Comparison of ENCODE assay signal across 11 mouse cellular contexts in genomic region chr16:37945031-37945796, GRCm38 (mm10). TPM values are rescaled to one million over a fixed set of nuclear protein-coding genes. Genes with fewer than 3 reads are reported as not detected.
DNase-seq lines count a peak whose midpoint lies in the region; ATAC-seq lines count a peak whose summit lies in the region.
"Had no signal": no experiment of that assay in that cellular context is flagged by ENCODE, and none has a peak within 500 bp of the region (broad histone marks: within the 10 kb centered on the region; RNA-seq: fewer than 3 reads in every experiment).

No protein-coding gene starts in this region.

- H3K9ac ChIP-seq in lung, embryonic 16.5 days (ENCODE audit: low read length): no peak overlapping the region
- H3K9ac ChIP-seq: stomach, embryonic 15.5 days had no signal

- intact Hi-C loops in left cerebral cortex, postnatal 4 days (cut with DNase I): no loop called here

- H3K9me3 ChIP-seq in lung, embryonic 16.5 days (ENCODE audit: control insufficient read depth, low read length): no peaks in the 10 kb centered on the region
- H3K9me3 ChIP-seq: stomach, embryonic 15.5 days had no signal

- no peak overlapping the region for H3K4me2 ChIP-seq in lung, embryonic 16.5 days (ENCODE audit: low read depth, low read length)
- H3K4me2 ChIP-seq: stomach, embryonic 15.5 days had no signal

- no peak overlapping the region for H3K4me3 ChIP-seq in lung, embryonic 16.5 days (ENCODE audit: low read length)
- H3K4me3 ChIP-seq: stomach, embryonic 15.5 days had no signal

- no peak for ATAC-seq in lung, embryonic 16.5 days (ENCODE audit: low read depth)

- H3K27ac ChIP-seq in lung, embryonic 16.5 days (ENCODE audit: low read length): peak overlapping the region; percentile 19; the same call in 1 of the 2 replicates
- H3K27ac ChIP-seq: kidney, postnatal 0 days; stomach, embryonic 15.5 days had no signal

- peak; percentile 60 to 76 for DNase-seq in cerebellum, postnatal 10 days
- DNase-seq in cerebellum, adult 11 months: no peak
- DNase-seq in lung, postnatal 36 days: no peak
- peak; percentile 53 for DNase-seq in fibroblast of lung, adult 2 months (ENCODE audit: low read depth)
- DNase-seq in left cerebral cortex, postnatal 4 days: peak; percentile 78
- DNase-seq in B cell, adult 2 months: no peak
- no peak for DNase-seq in kidney, adult 18-20 months
- DNase-seq: liver had no signal

- H3K36me3 ChIP-seq in lung, embryonic 16.5 days (ENCODE audit: control insufficient read depth, insufficient read depth, low read length): no peaks in the 10 kb centered on the region
- H3K36me3 ChIP-seq: stomach, embryonic 15.5 days had no signal

- H3K27me3 ChIP-seq in lung, embryonic 16.5 days (ENCODE audit: control insufficient read depth, insufficient read depth, low read depth, low read length): no peaks in the 10 kb centered on the region
- H3K27me3 ChIP-seq: stomach, embryonic 15.5 days had no signal

- 70% methylated on average over 8 of the region's 8 CpGs for WGBS in lung, embryonic 16.5 days

- no peaks in the 10 kb centered on the region for H3K4me1 ChIP-seq in lung, embryonic 16.5 days (replicated peaks; ENCODE audit: control insufficient read depth, insufficient read depth, low read length)
- H3K4me1 ChIP-seq: stomach, embryonic 15.5 days had no signal

RNA-seq across cellular contexts. Expression of gene Gpr156, which starts 28.9 kb away (rescaled TPM):
- polyA plus RNA-seq in lung, embryonic 16.5 days (2015; fragmentation: Nextera tagmentation; extraction: Ambion mirVana): 0.33 and 0.63 TPM in 2 replicates
- total RNA-seq in left cerebral cortex, postnatal 4 days (2021): 1 to 10 TPM; 2.2 to 2.6 TPM

Comparison
In these comparisons a context has a peak if more than half of its experiments do, and no peak if none do; other contexts are left out.
1. DNase-seq: peak in cerebellum, postnatal 10 days (2 of 2), fibroblast of lung, adult 2 months (single experiment) and left cerebral cortex, postnatal 4 days (single experiment); none in cerebellum, adult 11 months (single experiment), lung, postnatal 36 days (single experiment), B cell, adult 2 months (0 of 2) and kidney, adult 18-20 months (single experiment).